19 mouse cellular contexts compared by ENCODE assay signal in the genomic region with DNA sequence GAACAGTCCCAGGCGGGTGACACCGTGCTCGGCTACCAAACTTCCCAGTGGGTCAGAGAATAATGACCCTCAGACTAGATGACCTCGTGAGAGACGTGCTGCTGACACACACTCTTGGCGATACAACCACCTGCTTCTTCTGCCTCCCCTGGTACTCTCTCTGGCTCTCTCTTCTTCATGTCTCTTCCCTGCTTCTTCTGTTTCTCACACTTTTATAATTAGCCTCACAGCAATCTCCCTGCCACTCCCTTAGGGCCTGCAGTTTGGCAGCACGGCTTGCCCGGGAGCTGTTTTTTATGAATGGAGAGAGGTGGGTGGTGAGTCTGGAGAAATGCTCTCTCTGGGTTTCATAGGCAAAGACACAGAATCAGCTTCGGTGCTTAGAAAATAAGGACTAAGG. TPM values are rescaled to one million over a fixed set of nuclear protein-coding genes. Genes with fewer than 3 reads are reported as not detected.
DNase-seq lines count a peak whose midpoint lies in the region; ATAC-seq and TF ChIP-seq lines count a peak whose summit lies in the region.
"Had no signal": no experiment of that assay in that cellular context is flagged by ENCODE, and none has a peak within 500 bp of the region (broad histone marks: within the 10 kb centered on the region; RNA-seq: fewer than 3 reads in every experiment).

No protein-coding gene starts in this region.

- no peaks in the 10 kb centered on the region for H3K9me3 ChIP-seq in heart, embryonic 16.5 days (replicated peaks; ENCODE audit: control insufficient read depth, low read length)
- no peaks in the 10 kb centered on the region for H3K9me3 ChIP-seq in hindbrain, embryonic 14.5 days (ENCODE audit: control insufficient read depth, low read length)
- H3K9me3 ChIP-seq in midbrain, postnatal 0 days (ENCODE audit: low read length), result no peaks in the 10 kb centered on the region
- H3K9me3 ChIP-seq: embryonic facial prominence, embryonic 12.5 days; liver, embryonic 15.5 days; midbrain, embryonic 12.5 days had no signal

- no peak for TF ChIP-seq CTCF in midbrain, postnatal 0 days (IDR thresholded peaks at IDR 0.05)

- H3K27ac ChIP-seq in heart, embryonic 16.5 days (ENCODE audit: low read length), result peak overlapping the region; percentile 91
- H3K27ac ChIP-seq in hindbrain, embryonic 14.5 days, result no peak overlapping the region
- no peak overlapping the region for H3K27ac ChIP-seq in midbrain, postnatal 0 days (ENCODE audit: low read depth, low read length)
- H3K27ac ChIP-seq: embryonic facial prominence, embryonic 12.5 days; forebrain, embryonic 10.5 days; hindbrain, postnatal 0 days; layer of hippocampus, adult 2 months; liver, embryonic 15.5 days; midbrain, embryonic 12.5 days had no signal

- 0 out of 2 replicates have a peak, but pooled peaks have one; percentile 34 for ATAC-seq in heart, embryonic 16.5 days (replicated peaks; ENCODE audit: extremely low read depth, insufficient read depth, low FRiP score)
- ATAC-seq in hindbrain, embryonic 14.5 days (ENCODE audit: low FRiP score), result no peak
- no peak for ATAC-seq in midbrain, postnatal 0 days (ENCODE audit: low FRiP score)
- ATAC-seq: hindbrain, postnatal 0 days had no signal

- H3K4me3 ChIP-seq in heart, embryonic 16.5 days (ENCODE audit: low read length), result peak overlapping the region; percentile 59
- H3K4me3 ChIP-seq in hindbrain, embryonic 14.5 days (replicated peaks; ENCODE audit: low read length), result no peak overlapping the region
- no peak overlapping the region for H3K4me3 ChIP-seq in midbrain, postnatal 0 days (ENCODE audit: low read depth, low read length)
- H3K4me3 ChIP-seq: embryonic facial prominence, embryonic 12.5 days; forebrain, embryonic 10.5 days; layer of hippocampus, adult 2 months; liver, embryonic 15.5 days; midbrain, embryonic 12.5 days had no signal

- DNase-seq in gastrocnemius, adult 18-20 months (ENCODE audit: low spot score), result peak; percentile 56
- no peak for DNase-seq in gastrocnemius, postnatal 10 days
- no peak for DNase-seq in heart, adult 9 months (ENCODE audit: low spot score in 2 of 2)
- peak; percentile 38 for DNase-seq in gastrocnemius, postnatal 25 days
- DNase-seq in right cerebral cortex, postnatal 10 days (ENCODE audit: low spot score in 2 of 2), result peak; percentile 62 to 70
- DNase-seq in hindbrain, embryonic 14.5 days (ENCODE audit: low spot score), result no peak
- no peak for DNase-seq in midbrain, postnatal 0 days (ENCODE audit: low spot score)
- DNase-seq: adrenal gland, adult 8-10 months; B cell, adult 2 months; cerebellum, postnatal 36 days; kidney, adult 2 months; spleen, adult 18-20 months had no signal

- WGBS in heart, embryonic 16.5 days, result 43% methylated on average over 9 of the region's 9 CpGs
- 81% methylated on average over 9 of the region's 9 CpGs for whole genome bisulfite sequencing in hindbrain, embryonic 14.5 days
- WGBS in midbrain, postnatal 0 days, result 82% methylated on average over 9 of the region's 9 CpGs

- H3K4me2 ChIP-seq in heart, embryonic 16.5 days (ENCODE audit: low read depth, low read length), result peak overlapping the region; percentile 72
- H3K4me2 ChIP-seq in hindbrain, embryonic 14.5 days (replicated peaks), result no peak overlapping the region
- no peak overlapping the region for H3K4me2 ChIP-seq in midbrain, postnatal 0 days (ENCODE audit: low read depth, low read length, poor library complexity, severe bottlenecking)
- H3K4me2 ChIP-seq: embryonic facial prominence, embryonic 12.5 days; liver, embryonic 15.5 days; midbrain, embryonic 12.5 days had no signal

- H3K36me3 ChIP-seq in heart, embryonic 16.5 days (ENCODE audit: control insufficient read depth, insufficient read depth), result no peaks in the 10 kb centered on the region
- no peaks in the 10 kb centered on the region for H3K36me3 ChIP-seq in hindbrain, embryonic 14.5 days (replicated peaks; ENCODE audit: control insufficient read depth, insufficient read depth)
- H3K36me3 ChIP-seq in midbrain, postnatal 0 days (ENCODE audit: insufficient read depth, low read length), result no peaks in the 10 kb centered on the region
- H3K36me3 ChIP-seq: embryonic facial prominence, embryonic 12.5 days; forebrain, embryonic 10.5 days; liver, embryonic 15.5 days; midbrain, embryonic 12.5 days had no signal

- H3K4me1 ChIP-seq in heart, embryonic 16.5 days (ENCODE audit: control insufficient read depth, insufficient read depth, low read length), result peaks cover 36% of the 10 kb centered on the region
- no peaks in the 10 kb centered on the region for H3K4me1 ChIP-seq in hindbrain, embryonic 14.5 days (replicated peaks; ENCODE audit: control insufficient read depth, insufficient read depth, low read length)
- no peaks in the 10 kb centered on the region for H3K4me1 ChIP-seq in midbrain, postnatal 0 days (ENCODE audit: insufficient read depth, low read length)
- H3K4me1 ChIP-seq: midbrain, embryonic 12.5 days had no signal

- H3K9ac ChIP-seq in heart, embryonic 16.5 days (ENCODE audit: low read length), result peak overlapping the region; percentile 61
- no peak overlapping the region for H3K9ac ChIP-seq in hindbrain, embryonic 14.5 days
- H3K9ac ChIP-seq in midbrain, postnatal 0 days (replicated peaks; ENCODE audit: low read length, poor library complexity, severe bottlenecking), result no peak overlapping the region
- H3K9ac ChIP-seq: embryonic facial prominence, embryonic 12.5 days; liver, embryonic 15.5 days; midbrain, embryonic 12.5 days had no signal

- no peaks in the 10 kb centered on the region for H3K27me3 ChIP-seq in heart, embryonic 16.5 days (ENCODE audit: control insufficient read depth, insufficient read depth, low read length)
- H3K27me3 ChIP-seq in hindbrain, embryonic 14.5 days (ENCODE audit: control insufficient read depth, insufficient read depth, low read length), result no peaks in the 10 kb centered on the region
- no peaks in the 10 kb centered on the region for H3K27me3 ChIP-seq in midbrain, postnatal 0 days (ENCODE audit: insufficient read depth, low read length)
- H3K27me3 ChIP-seq: embryonic facial prominence, embryonic 12.5 days; liver, embryonic 15.5 days; midbrain, embryonic 12.5 days had no signal

RNA-seq across cellular contexts. Expression of a gene that starts 15.3 kb away (rescaled TPM):
- 1 to 10 TPM; 6.4 to 7.2 TPM for total RNA-seq in gastrocnemius, adult 18-20 months (2021)
- 10 to 100 TPM in 1 of 2 experiments, 1 to 10 TPM in 1; 8.9 to 10.2 TPM for total RNA-seq in gastrocnemius, postnatal 10 days (2021)
- 16.3 and 18.8 TPM in 2 replicates for polyA plus RNA-seq in heart, embryonic 16.5 days (2015; fragmentation: Nextera tagmentation; extraction: Ambion mirVana)
- total RNA-seq in gastrocnemius, postnatal 25 days (2021), result 1 to 10 TPM; 6.4 to 9.6 TPM
- polyA plus RNA-seq in hindbrain, embryonic 14.5 days (2014; fragmentation: Nextera tagmentation; extraction: Ambion mirVana), result 0.16 and 0.24 TPM in 2 replicates
- 0.38 TPM in 1 of 2 replicates, not detected in the other for total RNA-seq in midbrain, postnatal 0 days (2014; rRNA removed)
- 0.06 TPM in 1 of 2 replicates, not detected in the other for polyA plus RNA-seq in midbrain, postnatal 0 days (2015; fragmentation: Nextera tagmentation; extraction: Ambion mirVana)

Comparison
In these comparisons a context has a peak if more than half of its experiments do, and no peak if none do; other contexts are left out.
1. DNase-seq: peak in gastrocnemius, adult 18-20 months (single experiment), gastrocnemius, postnatal 25 days (single experiment) and right cerebral cortex, postnatal 10 days (2 of 2); none in gastrocnemius, postnatal 10 days (single experiment), heart, adult 9 months (0 of 2), hindbrain, embryonic 14.5 days (single experiment) and midbrain, postnatal 0 days (single experiment).